Mouse (Mus musculus) lung, adult 18-20 months (tissue): Measurements from ENCODE around the gene Cers6.

Experiments
- DNase-seq, 2 experiments: peaks; one replicate each; pipeline ENCODE4 v3.0.0; 2022; ENCODE audit warnings: mixed read lengths in 2 of 2

Cers6 gene

DNA sequence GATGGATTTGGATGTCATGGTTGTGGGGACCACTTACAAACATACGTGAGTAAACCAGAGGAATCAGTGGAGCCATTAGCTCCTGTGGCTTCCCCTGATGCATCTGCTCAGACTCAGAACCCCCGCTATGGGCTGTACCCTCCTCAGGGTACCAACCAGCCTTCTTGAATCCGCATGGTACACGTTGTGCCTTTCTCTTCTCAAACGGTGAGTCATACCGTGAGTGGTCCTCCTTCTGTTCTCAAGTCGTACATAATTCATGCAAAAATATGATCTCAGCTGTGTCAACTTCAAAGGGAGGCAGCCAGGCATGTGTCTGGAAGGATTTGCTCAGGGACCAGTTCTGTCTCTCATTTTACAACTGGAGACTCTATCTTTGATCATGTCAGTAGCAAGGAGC is 23.3 kb downstream of the Cers6 start:
- DNase-seq = no peak

DNA sequence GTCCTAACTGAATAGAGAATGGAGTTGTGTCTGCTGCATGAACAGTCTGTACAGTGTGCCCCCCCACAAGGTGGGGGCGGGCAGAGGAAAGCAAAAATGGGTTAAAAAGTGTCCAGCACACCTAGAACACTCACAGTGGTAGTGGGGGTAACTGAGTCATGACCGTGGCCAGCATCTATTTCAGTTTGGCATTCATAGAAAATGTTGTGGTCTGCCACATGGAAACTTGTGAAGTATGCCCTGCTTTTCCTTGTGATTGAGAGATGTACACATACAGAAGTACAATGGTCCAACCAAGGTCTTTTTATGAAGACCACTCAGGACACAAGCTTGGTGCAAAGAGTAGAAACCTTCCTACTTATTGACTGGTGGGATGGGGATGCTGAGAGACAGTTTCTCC is 24.0 kb downstream of the Cers6 start:
- DNase-seq = no peak

DNA sequence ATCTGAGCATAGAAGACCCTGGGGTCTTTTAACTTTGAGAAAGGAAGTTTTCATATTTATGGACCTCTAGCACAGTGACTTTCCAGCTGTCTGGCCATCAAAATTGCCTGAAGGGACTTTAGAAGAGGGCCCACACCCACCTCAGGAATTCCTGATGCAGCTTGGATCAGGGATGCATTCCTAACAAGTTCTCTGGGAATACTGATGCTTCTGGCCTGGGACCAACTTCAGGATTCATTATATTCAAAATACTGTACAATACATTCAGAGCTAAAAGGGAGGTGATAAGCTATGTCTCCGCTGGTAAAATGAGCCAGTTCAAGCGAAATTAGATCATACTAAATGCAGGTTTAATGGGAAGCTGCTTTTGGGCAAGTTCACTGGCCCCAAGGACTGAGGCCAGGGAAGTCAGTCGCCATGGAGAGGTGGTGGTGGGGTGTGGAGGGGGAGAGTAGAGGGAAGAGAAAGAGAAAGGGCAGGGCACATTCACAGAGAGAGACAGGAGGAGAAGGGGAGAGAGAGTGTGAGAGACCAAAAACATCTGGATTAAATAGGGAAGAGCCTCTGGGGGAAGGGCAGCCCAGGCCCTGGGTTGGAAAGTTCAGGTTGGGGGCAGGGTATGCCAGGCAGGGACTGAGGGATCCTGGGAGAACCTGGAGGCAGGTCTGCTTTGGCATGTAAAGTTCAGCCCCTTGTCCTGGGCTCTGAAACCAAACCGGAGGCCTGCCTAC is 24.7 kb downstream of the Cers6 start:
- no peak for DNase-seq

DNA sequence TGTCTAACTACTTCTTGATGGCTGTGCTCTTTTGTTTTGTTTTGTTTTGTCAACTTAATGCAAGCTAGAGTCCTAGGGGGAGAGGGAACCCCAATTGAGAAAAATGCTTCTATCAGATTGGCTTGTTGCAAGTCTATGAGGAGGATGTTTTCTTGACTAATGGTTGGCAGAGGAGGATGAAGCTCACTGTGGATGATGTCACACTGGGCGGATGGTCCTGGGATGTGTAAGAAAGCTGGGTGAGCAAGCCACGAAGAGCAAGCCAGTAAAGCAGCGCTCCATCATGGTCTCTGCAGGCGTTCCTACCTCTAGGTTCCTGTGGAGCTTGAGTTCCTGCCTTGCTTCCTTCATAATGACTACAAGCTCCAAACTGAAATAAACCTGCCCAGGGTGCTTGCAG is 25.4 kb downstream of the Cers6 start:
- DNase-seq = no peak

DNA sequence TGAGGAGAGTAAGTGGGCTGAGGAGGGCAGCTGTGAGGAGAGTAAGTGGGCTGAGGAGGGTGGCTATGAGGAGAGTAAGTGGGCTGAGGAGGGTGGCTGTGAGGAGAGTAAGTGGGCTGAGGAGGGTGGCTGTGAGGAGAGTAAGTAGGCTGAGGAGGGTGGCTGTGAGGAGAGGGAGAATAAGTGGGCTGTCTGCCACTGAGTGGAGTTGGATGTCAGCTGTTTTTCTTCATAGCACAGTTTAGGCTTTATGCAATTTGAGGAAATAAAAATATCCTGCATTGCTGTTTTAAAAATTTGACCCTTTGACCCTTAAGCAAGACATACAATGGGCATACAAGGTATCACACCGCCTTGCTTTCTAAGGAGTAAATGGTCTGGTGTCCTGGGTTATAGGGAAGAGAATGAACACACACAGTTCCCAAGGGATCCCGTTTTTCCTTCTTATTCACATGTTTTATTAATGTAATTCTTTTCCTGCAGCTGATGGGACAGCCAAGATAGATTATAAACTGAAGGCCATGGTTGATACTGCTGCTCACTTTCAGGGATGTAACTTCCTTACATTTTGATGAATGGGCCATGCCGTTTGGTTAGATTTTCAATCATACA is 27.0 kb downstream of the Cers6 start:
- no peak for DNase-seq

DNA sequence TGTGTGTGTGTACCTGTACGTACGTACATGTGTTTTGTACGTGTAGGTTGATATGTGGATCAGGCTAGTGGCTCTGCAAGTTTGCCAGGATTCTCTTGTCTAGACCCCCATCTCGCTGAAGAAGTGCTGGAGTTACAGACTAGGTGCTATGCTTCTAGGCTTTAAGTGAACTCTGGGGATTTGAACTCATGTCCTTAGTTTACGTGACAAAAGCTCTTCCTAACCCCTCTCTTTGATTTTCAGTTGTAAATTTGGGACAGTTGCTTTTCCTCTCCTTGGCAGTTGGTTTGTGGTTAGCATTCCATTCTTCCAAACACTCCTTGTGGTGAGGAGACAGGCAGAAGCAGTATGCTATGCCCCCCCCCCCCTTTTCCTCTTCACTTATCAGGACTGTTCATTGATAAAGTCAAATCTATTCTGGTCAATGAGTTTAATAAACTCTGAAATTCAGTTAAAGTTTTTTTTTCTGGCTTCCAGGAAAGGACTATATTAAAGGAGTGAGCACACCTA is 28.5 kb downstream of the Cers6 start:
- DNase-seq = no peak

DNA sequence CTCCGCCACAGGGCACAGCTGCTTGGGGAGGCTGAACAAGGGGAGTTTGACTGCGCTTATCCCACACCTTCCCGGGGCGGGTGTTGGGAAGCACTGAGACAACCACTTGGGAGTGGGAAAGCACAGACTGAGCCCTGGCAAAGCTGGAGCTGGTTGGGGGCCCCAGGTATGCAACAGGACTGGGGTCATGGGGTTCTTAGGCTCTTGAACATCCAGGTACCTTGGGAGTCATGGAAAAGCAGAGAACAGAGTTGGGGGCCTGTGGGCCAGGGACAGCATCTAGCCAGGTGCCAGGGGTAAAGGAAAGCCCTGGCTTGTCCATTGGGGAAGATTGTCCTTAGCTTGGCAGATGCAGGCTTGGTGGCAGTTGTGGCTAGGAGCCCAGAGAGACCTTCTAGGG is 31.2 kb downstream of the Cers6 start:
- no peak for DNase-seq

DNA sequence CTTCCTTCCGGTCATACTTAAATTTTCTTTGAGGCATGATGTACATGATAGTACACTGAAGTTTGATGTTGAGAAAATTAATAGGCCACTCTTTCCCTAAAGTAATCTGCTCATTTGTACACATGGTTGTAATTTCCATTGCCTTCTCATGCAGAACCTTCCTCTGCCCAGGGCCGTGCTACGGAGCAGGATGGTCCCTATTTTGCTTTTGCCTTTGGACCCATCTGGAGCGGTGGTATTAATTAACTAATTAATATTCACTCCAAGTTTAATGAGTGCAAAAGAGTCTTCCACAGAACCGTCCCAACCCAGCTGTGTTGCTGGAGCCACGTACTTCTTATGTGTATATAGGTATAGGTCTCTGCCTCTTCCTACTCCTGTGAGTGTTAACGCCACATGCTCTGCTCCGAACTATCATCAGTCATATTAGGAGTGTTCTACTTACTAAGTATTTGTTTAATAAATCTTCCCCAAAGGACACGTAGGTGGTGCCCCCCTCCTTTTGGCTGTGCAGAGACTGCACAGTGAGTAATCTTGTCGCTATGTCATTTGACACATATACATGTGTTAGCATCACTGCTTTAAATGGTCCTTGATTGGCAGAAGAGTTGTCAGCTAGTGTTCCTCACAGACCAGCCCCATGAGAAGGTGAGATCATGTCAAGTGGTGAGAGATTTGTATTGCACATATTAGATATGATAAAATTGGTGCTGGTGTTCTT is 34.0 kb downstream of the Cers6 start:
- DNase-seq = no peak

DNA sequence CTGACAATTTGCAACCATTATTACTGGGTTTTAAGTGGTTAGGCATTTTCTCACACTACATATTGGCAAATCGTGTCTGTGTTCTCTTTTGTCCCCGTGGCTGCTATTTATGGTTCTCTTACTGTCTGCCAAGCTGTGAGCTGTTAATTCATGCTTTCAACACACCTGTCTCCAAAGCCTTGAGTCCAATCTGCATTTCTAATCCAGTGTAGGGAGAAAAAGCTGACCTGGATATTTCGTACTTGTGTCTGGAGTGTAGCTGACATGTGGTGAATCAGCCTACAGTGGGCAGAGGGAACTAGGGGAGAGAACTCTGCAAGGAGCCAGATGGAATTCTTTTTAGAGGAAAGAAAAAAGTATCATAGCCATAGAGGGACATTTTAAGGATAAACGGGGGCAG is 35.0 kb downstream of the Cers6 start:
- DNase-seq = no peak

DNA sequence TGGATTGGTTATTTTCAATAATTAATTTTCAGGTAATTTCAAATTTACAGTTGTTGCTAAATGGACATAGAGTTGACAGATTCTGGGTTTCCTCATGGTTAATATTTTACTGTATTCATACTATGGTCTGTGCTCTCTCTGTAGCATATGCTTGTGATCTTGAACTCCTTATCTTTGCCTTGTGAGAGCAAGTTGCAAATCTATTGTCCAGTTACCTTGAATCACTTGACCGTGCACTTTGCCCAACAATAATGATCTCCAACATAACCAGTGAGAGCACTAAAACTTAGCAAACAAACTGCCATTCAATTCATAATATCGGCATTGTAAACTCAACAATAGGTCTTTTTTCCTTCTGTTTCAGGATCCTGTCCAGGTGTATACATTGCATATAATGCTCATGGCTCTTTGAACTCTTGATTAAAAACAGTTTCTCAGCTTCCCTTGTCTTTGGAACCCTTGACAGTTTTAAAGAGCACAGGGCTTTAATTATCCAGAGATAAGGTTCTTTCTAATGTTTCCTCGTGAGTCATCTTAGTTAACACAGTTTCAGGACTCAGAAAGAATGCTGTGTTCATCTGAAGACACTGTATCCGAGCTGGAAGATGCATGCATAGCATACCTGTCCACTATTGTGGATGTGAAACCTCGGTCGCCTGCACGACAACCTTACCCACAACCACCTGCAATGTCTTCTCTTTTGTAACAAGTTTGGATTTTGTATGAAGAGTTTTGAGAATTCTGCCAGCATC is 38.7 kb downstream of the Cers6 start:
- DNase-seq = no peak

DNA sequence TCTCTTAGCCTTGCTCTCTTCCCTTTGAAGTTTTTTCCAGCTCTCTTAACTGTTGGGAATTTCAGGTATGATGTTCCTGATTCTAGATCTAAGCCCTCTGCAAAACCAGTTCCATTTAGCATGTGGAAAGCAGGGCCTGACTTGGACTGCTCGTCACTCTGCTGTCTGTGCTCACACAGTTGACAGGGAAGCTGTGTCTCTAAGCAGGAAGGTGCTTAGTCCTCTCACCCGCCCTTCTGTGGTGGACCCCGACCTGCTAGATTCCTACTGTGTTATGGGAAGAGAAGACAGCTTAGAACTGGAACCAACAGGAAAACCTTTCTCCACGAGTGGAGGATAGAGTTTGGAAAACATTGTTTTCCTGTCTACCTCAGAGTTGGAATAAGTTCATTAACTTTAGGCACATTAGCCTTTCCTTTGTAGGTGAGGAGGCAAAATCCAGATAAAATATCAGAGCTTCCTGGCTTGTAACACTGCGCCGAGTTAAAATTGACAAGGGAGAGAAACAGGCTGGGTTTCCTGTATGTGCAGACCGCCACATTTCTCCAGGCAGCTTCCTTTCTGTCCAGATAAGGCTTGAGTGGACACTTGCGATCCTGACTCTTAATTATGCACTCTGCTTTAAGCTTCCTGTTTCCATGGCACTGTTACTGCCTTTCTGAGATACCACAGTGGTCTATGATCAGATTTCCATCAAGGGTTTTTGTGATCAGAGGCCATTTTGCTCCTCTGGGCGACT is 39.6 kb downstream of the Cers6 start:
- DNase-seq = no peak

DNA sequence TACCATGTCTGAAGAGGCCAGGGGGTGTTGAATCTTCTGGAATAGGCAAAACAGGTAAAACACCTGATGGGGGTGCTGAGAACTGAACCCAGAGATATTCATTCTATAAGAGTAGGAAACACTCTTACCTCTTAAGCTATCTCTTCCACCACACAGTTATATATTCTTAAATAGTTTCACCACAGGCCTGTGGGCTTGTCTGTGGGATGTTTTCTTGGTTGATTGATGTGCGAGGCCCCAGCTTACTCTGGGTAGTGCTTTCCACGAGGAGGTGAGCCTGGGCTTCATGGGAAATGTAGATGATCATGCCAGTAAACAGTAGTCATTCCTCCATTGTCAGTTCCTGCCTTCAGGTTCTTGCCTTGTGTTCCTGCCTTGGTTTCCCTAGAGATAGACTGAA is 40.5 kb downstream of the Cers6 start:
- DNase-seq = no peak

DNA sequence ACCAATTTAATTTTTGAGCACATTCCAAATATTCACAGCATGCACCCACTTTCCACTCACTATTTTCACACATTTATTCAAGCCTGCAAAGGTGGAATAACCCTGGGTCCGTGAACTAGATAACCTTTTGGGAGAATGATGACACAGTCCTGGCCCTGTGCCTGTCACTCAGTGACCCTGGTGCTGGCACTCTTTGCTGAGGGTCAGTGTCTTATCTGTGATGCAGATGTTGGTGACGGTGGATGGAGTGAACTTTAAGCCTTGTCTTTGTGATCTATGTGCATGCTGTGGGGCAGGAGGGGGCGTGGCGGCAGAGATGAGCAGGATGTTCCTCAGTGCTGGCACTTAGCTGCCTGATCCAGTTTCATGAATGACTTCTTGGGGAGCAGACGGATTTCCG is 41.3 kb downstream of the Cers6 start:
- DNase-seq = no peak

DNA sequence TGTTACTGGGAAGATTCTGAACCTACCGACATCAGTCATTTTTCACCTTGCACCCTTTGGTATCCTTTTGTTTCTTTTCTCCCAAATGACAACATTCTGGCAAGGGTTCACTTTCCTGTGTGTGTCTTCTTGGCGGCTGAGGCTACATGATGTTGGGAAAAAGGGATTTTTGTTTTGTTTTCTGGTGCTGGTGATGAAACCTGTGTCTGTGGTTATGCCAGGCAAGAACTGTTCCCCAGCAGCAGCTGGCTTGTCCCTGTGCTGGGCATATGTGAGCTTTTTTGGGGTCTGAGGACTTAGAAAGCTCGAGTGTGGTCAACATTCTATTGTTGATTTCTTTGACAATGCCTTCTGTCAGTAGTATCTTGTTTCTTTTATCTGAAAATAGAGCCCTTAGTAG is 45.7 kb downstream of the Cers6 start:
- DNase-seq = no peak

DNA sequence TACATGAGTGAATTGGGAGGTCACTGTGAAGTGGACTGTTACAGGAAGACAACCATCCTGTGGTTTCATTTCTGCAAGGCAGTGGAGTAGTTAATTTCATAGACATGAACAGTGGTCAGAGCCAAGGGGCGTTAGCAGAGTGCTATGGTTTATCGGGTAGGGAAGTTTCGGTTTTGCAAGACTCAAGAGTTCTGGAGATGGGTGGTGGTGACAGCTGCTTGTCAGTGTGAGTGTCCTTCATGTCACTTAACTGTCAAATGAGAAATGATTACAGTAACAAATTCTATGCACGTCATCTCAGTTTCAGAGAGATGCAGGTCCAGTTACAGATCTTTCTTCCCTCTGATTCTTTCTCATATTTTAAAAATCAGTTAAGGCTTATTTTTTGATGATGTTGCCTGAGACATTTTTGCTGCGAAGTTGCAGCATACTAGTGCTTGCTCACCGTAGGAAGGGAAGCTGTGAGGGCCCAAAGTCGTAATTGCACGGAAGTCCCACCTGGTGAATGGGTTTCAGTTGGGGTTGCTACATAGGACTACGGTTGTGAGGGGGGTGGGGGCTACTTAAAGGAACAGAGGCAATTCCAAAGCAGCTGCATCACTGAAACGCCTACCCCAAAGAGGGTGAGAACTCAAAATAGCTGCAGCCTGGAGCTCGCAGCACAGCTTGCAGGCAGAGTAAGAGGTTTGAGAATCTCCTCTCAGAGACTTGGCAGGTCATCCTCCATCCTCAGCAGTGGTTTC is 46.7 kb downstream of the Cers6 start:
- DNase-seq = no peak

DNA sequence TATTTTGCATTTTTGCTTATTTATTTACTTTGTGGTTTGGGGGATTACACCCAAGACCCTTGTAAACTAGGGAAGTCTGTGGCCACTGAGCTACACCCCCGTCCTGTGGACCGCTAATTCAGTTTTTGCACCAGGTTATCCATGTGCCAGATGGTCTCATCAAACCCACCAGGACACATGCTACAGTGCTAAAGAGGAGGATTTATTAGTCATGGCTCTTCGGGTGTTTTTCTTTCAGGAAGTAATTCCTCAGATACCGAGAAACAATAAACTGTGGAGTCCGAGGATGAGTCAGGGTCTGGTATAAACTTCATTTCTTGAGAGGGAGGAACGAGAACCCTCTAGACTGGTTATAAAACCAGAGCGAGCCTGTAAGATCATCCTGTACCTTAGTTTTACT is 49.5 kb downstream of the Cers6 start:
- no peak for DNase-seq

DNA sequence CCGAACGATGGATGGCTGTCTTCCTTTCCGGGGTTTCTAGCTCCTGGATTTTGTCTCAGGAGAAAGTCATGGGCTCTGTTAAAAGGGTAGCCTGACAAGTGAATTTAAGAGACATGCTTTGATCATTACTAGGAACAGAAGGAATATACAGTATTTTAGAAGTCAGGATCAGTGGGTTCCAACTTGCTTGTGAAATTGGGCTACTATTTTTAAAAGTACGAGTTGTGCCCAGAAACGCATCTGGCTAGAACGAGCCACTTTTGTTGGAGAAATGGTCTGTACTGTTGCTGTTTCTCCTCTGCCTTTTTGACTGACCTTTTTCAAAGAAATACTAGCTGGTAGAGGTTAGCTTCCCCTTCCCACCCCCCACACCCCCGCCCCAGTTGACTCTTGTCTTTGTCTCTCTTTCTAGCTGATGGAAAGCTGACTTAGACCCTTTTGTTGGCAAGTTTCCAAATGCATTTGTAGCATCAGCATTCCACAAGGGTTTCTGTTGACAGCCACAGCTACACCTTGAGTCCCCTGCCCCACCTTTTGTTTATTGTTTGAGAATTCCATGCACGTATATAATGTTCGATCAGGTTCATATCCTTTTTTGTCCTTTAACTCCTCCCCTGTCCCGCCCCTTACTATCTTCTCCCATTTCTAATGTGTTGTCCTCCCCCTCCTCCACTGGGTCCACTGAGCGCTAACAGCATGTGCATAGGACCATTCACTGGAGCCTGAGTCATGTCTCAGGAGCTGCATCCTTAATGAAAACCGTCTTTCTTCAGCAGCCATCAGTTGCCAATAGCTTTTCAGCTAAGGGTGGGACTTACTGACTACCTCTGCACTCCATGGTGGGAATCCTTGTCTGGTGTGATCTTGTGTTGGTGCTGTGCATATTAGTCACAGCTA is 50.6 kb downstream of the Cers6 start:
- DNase-seq = no peak

DNA sequence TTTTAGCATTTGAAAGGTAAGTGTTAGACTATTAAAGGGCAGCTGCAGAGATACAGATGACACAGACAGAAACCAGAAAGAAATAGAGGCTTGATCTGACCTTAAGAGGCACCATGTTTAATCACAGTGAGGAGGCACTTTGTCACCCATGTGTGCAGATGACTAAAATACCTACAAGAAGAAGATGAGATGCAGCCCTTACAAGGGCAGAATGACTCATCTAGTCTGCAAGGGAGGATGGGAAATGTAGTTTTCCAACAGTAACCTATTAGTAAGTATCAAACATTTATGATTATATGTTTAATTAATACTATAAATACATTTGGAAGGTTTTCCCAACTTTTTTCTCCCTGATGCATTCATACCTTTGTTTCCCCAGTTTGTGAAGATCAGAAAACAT is 54.5 kb downstream of the Cers6 start:
- no peak for DNase-seq

DNA sequence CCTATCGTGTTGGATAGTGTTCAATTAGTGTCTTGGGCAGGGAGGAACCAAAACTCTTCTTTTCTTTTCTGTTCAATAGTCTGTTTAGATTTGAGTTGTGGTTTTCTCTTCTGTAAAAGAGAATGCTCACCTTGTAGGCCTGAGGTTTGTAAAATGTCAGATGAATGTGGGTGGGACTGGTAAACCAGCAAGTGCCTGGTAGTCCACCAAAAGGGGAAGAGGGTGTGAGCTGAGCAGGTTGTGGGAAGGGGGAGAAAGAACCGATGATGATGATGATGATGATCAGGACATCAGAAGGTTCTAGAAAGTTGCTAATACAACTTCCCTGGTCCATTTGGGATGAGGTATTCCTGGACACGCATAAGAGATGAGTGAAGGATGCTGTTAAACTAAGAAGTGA is 55.1 kb downstream of the Cers6 start:
- no peak for DNase-seq

DNA sequence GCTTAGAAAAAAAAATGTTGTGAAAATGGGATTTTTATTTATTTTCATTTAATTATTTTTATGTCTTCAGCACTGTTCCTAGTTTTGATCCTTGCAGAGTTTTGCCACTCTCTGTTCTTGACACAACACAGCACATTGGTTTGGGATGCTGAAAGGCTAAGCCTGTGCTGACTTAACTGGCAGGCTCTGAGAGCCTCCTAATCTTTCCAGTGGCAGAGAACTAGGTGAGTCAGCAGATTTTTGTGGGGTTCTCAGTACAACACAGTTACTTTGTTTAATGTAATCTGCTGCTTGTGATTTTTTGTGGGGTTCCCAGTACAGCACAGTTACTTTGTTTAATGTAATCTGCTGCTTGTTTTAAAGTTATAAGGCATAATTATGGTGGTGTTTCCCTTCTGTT is 55.8 kb downstream of the Cers6 start:
- DNase-seq = no peak

DNA sequence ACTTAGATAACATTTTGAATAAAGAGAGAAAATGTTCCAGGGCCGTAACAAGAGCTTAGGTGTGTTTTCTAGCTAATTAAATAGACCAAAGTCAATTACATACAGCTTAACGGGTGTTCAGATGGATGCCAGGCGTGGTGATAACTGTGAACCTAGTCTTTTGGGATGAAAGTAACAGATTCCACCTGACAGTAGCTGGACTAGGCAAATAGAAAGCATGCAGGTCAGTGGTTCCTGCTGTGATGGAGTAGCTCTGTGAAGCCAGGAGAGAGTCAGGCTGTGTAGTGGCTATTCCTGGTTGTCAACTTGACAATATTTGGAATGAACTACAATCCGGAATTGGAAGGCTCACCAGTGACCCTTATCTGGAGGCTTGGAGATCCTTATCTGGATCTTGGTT is 56.3 kb downstream of the Cers6 start:
- no peak for DNase-seq
